Mouse (Mus musculus) hindbrain, embryonic 14.5 days (tissue): Measurements from ENCODE around the gene App. TPM values are rescaled to one million over a fixed set of nuclear protein-coding genes. Genes with fewer than 3 reads are reported as not detected.

Source experiments
- ATAC-seq: fragments of 200-750 bp; cut with Nextera tagmentation; 2 replicates; pipeline ENCODE4 v1.8.0; 2017; ENCODE audit warnings: moderate number of reproducible peaks, mild to moderate bottlenecking, moderate TSS enrichment, moderate library complexity; ENCODE audit not compliant: low FRiP score
- DNase-seq: peaks from one replicate; pipeline ENCODE4 v3.0.0-alpha.2; 2015; ENCODE audit warnings: low spot score
- H3K27ac ChIP-seq: fragments of 300-500 bp; sonication (generic); 2 replicates; pipeline ENCODE4 v1.5.1; 2014; ENCODE audit warnings: mild to moderate bottlenecking, moderate library complexity
- H3K27me3 ChIP-seq: fragments of 300-500 bp; sonication (generic); 2 replicates; pipeline ENCODE4 v1.6.1; 2014; ENCODE audit warnings: mild to moderate bottlenecking, low read length, mixed read lengths; ENCODE audit not compliant: control insufficient read depth, insufficient read depth
- H3K36me3 ChIP-seq: fragments of 300-500 bp; sonication (generic); replicated peaks from 2 replicates; pipeline ENCODE4 v1.6.1; 2014; ENCODE audit not compliant: control insufficient read depth, insufficient read depth
- H3K4me1 ChIP-seq: fragments of 300-500 bp; sonication (generic); replicated peaks from 2 replicates; pipeline ENCODE4 v1.6.1; 2014; ENCODE audit warnings: antibody characterized with exemption, low read length, mixed read lengths; ENCODE audit not compliant: control insufficient read depth, insufficient read depth
- H3K4me2 ChIP-seq: fragments of 300-500 bp; sonication (generic); replicated peaks from 2 replicates; pipeline ENCODE4 v1.6.1; 2014; ENCODE audit warnings: mild to moderate bottlenecking, moderate library complexity
- H3K4me3 ChIP-seq: fragments of 300-500 bp; sonication (generic); replicated peaks from 2 replicates; pipeline ENCODE4 v1.5.1; 2014; ENCODE audit warnings: mild to moderate bottlenecking, low read length
- H3K9ac ChIP-seq: fragments of 300-500 bp; sonication (generic); 2 replicates; pipeline ENCODE4 v1.6.1; 2014
- H3K9me3 ChIP-seq: fragments of 300-500 bp; sonication (generic); 2 replicates; pipeline ENCODE4 v1.6.1; 2016; ENCODE audit warnings: low read length; ENCODE audit not compliant: control insufficient read depth
- WGBS: fragments of 180-500 bp; shearing (Covaris S2); extraction: QIAGEN DNeasy Blood & Tissue Kit; methylation state at CpG from one replicate; pipeline ENCODE4 v1.1.7; 2014; 5-methylcytosine and 5-hydroxymethylcytosine counted together
- polyA plus RNA-seq: library from polyadenylated mRNA; unstranded; fragments of >200 nt; fragmentation: Nextera tagmentation; extraction: Ambion mirVana; gene quantifications from 2 replicates; pipeline ENCODE4 v1.2.1, GENCODE M21; 2014

The App gene
- polyA plus RNA-seq, 1 experiment from 2014 or later: 430 TPM

DNA sequence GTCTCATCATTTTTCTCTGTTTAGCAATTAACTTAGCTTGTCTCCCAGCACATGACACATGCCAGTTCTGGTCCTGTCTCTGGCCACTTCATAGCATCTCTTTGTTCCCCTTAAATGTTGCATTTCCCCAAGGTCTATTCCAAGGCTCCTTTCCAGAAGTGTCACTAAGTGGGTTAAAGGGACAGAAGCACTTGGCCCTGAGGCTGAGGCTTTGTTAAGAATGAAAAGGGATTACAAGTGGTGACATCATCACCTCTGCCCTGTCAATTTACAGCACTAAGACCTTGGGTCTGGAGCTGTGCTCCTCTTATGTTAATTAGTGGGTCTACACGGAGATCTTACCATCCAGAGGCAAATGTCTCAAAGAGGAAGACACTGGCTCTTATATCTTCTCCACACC lies 56.0 kb downstream of the App start:
- no peak overlapping the region for H3K4me3 ChIP-seq

DNA sequence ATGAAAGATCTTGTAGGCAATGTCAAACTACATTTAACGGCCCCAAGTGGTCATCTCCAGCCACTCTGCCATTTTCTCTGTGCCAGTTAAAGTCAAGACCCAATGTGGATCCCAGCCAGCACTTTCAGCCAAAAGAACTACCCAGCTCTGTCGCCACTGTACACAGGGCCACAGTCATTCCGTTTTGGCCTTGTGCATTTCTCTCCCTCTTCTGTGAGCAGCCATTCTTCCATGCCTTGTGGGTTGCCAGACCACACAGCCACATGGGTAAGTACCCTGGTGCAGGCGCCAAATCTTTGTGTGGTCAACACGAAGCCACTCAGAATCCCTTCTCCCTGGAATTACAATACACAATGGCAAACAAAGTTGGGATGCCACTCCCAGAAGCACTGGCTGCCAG lies 57.7 kb downstream of the App start:
- Histone ChIP-seq H3K4me3 (no peak overlapping the region), H3K36me3 (peaks cover 15% of the 10 kb centered on the region; the same call in 1 of the 2 replicates), H3K4me2 (no peak overlapping the region), H3K9me3 (no peaks in the 10 kb centered on the region), H3K27me3 (no peaks in the 10 kb centered on the region), H3K27ac (no peak overlapping the region), H3K4me1 (peaks cover 4% of the 10 kb centered on the region; the same call in 1 of the 2 replicates), H3K9ac (no peak overlapping the region)
- WGBS: 84% methylated on average over 5 of the region's 5 CpGs
- DNase-seq (no peak), ATAC-seq (no peak)

More for the DNA sequence above, 56.0 kb downstream of the App start:
- DNase-seq (no peak), ATAC-seq (no peak)
- 48% methylated on average over 1 of the region's 1 CpGs for WGBS
- Histone ChIP-seq H3K4me1 (no peaks in the 10 kb centered on the region), H3K36me3 (peaks cover 15% of the 10 kb centered on the region; the same call in 1 of the 2 replicates), H3K9me3 (no peaks in the 10 kb centered on the region), H3K27ac (no peak overlapping the region), H3K4me2 (no peak overlapping the region), H3K9ac (no peak overlapping the region), H3K27me3 (no peaks in the 10 kb centered on the region)

GRCm38 (mm10) chr16:85114742-85115141 lies 58.8 kb downstream of the App start:
- 94% methylated on average over 1 of the region's 1 CpGs for WGBS
- Histone ChIP-seq H3K4me1 (peaks cover 15% of the 10 kb centered on the region), H3K27ac (no peak overlapping the region), H3K4me2 (no peak overlapping the region), H3K9ac (no peak overlapping the region), H3K4me3 (no peak overlapping the region), H3K27me3 (no peaks in the 10 kb centered on the region), H3K36me3 (peaks cover 13% of the 10 kb centered on the region; the same call in 1 of the 2 replicates), H3K9me3 (no peaks in the 10 kb centered on the region)
- ATAC-seq (no peak), DNase-seq (no peak)

DNA sequence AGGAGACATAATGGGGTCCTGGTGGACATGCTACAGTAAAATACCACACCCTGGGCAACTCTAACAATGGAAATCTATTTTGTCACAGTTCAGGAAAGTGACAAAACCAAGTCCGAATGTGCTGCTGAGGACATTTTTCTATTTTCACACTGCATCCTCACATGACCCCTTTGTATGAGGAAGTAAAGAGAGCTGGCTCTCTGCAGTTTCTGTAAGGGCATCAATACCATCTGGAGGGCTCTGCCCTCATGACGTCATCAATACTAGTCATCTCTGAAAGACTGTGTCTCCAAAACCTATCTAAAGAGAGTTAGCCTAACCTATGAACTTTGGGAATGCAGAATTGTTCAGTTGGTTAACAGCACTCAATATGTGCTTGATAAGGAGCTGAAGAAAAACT lies 59.6 kb downstream of the App start:
- H3K9me3 ChIP-seq: no peaks in the 10 kb centered on the region
- H3K36me3 ChIP-seq: peaks cover 5% of the 10 kb centered on the region; the same call in 1 of the 2 replicates
- H3K27ac ChIP-seq: no peak overlapping the region
- no peak for ATAC-seq
- H3K4me2 ChIP-seq: no peak overlapping the region
- DNase-seq: no peak
- H3K9ac ChIP-seq: no peak overlapping the region
- no peaks in the 10 kb centered on the region for H3K27me3 ChIP-seq
- WGBS: 90% methylated on average over 2 of the region's 2 CpGs
- H3K4me1 ChIP-seq: peaks cover 16% of the 10 kb centered on the region
- H3K4me3 ChIP-seq: no peak overlapping the region

DNA sequence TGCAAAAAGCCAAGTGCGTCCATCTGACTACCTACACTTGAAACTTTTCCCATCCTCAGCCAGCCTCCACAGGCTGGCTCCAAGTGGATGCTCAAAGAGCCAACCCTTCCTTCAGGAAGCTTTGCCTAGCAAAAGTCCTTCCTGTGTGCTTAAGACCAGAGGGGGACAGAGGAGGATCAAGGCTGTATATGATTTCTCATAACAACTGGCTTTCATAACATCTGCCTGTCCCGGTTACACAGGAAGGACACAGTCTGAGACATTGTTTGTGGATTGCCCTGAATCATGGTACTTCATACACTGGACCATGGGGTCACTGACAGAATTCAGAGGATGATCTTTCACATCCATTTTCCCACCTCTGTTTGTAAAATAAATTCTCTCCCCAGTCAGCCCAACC lies 61.3 kb downstream of the App start:
- Histone ChIP-seq H3K27ac (no peak overlapping the region), H3K4me1 (peaks cover 19% of the 10 kb centered on the region), H3K9ac (no peak overlapping the region), H3K4me3 (no peak overlapping the region), H3K9me3 (no peaks in the 10 kb centered on the region), H3K4me2 (no peak overlapping the region), H3K36me3 (no peaks in the 10 kb centered on the region), H3K27me3 (no peaks in the 10 kb centered on the region)
- DNase-seq (no peak), ATAC-seq (no peak)
- WGBS: 81% methylated on average over 2 of the region's 2 CpGs

- H3K4me1 ChIP-seq: peaks cover 31% of the 10 kb centered on the region
Observed at GRCm38 (mm10) chr16:85110428-85110827, 63.1 kb downstream of the App start.

DNA sequence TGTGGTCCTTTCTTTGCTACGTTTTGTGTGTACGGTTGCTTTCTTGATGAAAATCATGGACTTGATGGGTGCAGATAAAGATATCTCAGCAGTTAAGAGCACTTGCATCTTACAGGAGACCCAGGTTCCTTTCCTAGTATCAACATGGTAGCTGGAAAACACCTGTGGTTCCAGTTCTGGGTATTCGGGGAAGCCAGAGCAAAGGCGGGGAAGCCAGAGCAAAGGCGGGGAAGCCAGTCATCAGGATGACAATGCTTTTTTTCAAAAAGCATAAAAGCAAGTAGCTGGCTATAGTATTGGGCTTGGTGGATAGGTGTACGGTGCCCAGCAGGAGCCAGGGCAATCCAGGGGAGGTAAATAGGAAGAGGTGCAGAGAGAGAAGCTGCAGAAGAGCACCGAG lies 65.1 kb downstream of the App start:
- DNase-seq (no peak), ATAC-seq (no peak)
- no peak overlapping the region for H3K27ac ChIP-seq
- no peaks in the 10 kb centered on the region for H3K27me3 ChIP-seq
- no peaks in the 10 kb centered on the region for H3K9me3 ChIP-seq
- H3K4me1 ChIP-seq: peaks cover 31% of the 10 kb centered on the region
- WGBS: 88% methylated on average over 7 of the region's 7 CpGs
- H3K36me3 ChIP-seq: peaks cover under 1% of the 10 kb centered on the region; the same call in 1 of the 2 replicates
- H3K9ac ChIP-seq: no peak overlapping the region
- H3K4me2 ChIP-seq: no peak overlapping the region
- no peak overlapping the region for H3K4me3 ChIP-seq

More at GRCm38 (mm10) chr16:85110428-85110827, 63.1 kb downstream of the App start:
- Histone ChIP-seq H3K36me3 (no peaks in the 10 kb centered on the region), H3K4me2 (0 out of 2 replicates have a peak overlapping the region, but pooled peaks have one; percentile 3), H3K9ac (no peak overlapping the region), H3K27me3 (no peaks in the 10 kb centered on the region), H3K27ac (peak overlapping the region; percentile 56; the same call in 1 of the 2 replicates), H3K4me3 (no peak overlapping the region), H3K9me3 (no peaks in the 10 kb centered on the region)
- DNase-seq (peak; percentile 50), ATAC-seq (peak; percentile 66)
- 41% methylated on average over 13 of the region's 13 CpGs for WGBS

DNA sequence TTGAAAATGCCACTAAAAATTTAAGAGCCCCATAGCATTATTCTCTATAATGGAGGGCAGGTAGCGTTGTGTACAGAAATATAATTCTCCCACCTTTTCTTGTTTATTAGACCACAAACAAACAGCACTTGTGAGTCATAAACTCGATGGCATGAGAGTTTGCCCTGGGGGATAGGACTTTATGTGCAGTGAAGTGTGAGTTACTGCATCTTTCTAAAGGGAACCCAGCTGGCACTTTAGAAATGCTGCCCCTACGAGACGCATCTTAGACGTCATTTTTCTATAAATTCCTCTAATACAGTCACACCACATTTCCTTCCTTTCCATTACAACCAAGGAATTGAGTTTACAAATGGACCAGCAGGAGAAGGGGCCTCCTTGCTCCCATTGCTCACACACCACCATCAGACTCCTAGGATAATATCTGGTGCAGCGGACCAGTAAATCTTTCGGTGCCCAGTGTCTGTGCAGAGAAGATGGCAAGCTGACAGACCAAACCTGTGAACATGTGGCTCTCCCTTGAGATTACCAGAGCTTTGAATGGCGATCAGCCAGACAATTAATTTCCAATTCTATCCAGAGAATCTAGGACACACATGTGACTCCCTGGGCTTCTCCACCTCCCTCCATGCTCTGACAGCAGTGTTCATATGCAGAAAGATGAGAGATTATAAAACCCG lies 66.8 kb downstream of the App start:
- 34% methylated on average over 9 of the region's 9 CpGs for WGBS
- Histone ChIP-seq H3K36me3 (peaks cover 17% of the 10 kb centered on the region; the same call in 1 of the 2 replicates), H3K4me2 (peak overlapping the region; percentile 3; the same call in 1 of the 2 replicates), H3K27me3 (no peaks in the 10 kb centered on the region), H3K4me1 (peaks cover 31% of the 10 kb centered on the region), H3K9ac (no peak overlapping the region), H3K9me3 (no peaks in the 10 kb centered on the region), H3K4me3 (no peak overlapping the region), H3K27ac (peak overlapping the region; percentile 21; the same call in 1 of the 2 replicates)
- DNase-seq (no peak), ATAC-seq (peak; percentile 35; the same call in 1 of the 2 replicates)

DNA sequence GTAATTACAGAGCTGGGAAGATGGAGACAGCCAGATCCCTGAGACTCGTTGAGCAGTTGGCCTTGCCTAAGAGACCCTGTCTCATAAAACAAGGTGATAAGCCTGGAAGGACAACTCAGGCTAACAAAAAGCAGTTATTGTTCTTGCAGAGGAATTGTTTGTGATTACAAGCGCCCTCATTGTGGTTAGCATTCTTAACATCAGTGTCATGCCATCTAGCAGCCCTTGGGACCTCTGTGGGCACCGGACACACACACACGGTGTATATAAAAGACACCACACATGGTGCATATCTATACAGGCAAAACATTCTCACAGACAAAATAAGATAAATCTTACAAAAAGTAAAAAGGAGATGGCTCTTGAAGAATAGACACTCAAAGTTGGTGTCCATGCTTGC lies 68.0 kb downstream of the App start:
- H3K36me3 ChIP-seq: peaks cover 27% of the 10 kb centered on the region; the same call in 1 of the 2 replicates
- H3K27ac ChIP-seq: no peak overlapping the region
- no peak overlapping the region for H3K4me3 ChIP-seq
- H3K9me3 ChIP-seq: no peaks in the 10 kb centered on the region
- peaks cover 25% of the 10 kb centered on the region for H3K4me1 ChIP-seq
- H3K4me2 ChIP-seq: no peak overlapping the region
- no peaks in the 10 kb centered on the region for H3K27me3 ChIP-seq
- no peak for ATAC-seq
- no peak for DNase-seq
- no peak overlapping the region for H3K9ac ChIP-seq
- WGBS: 73% methylated on average over 4 of the region's 4 CpGs
